Comparison of ENCODE assay signal across 25 mouse cellular contexts in the genomic region with DNA sequence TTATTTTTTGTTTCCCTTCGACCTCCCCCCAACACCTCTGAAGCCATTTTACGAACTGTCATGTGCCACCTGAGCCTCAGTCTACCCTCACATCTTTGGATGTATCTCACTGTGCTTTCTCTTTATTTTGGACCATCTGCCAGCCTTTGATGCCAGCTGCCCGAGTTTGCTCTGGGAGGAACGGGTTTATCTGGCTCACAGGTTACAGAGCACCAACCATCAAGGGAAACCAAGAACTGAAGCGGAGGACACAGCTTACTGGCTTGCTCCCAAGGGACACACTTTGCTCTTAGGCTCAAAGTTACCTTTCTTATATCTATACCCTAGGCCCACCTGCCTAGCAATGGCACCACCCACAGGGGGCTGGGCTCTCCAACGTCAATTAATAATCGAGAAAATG. TPM values are rescaled to one million over a fixed set of nuclear protein-coding genes. Genes with fewer than 3 reads are reported as not detected.
"Had no signal": no experiment of that assay in that cellular context is flagged by ENCODE, and none has a peak within 500 bp of the region (broad histone marks: within the 10 kb centered on the region; RNA-seq: fewer than 3 reads in every experiment).

No protein-coding gene starts in this region.

- H3K27ac ChIP-seq: midbrain, embryonic 10.5 days; midbrain, embryonic 12.5 days; neural tube, embryonic 13.5 days; neural tube, embryonic 15.5 days had no signal

- H3K4me2 ChIP-seq: lung, embryonic 14.5 days; midbrain, embryonic 12.5 days; neural tube, embryonic 13.5 days; neural tube, embryonic 15.5 days had no signal

- H3K9ac ChIP-seq: lung, embryonic 14.5 days; midbrain, embryonic 12.5 days; neural tube, embryonic 13.5 days; neural tube, embryonic 15.5 days had no signal

- H3K4me3 ChIP-seq: midbrain, embryonic 10.5 days; midbrain, embryonic 12.5 days; myocyte; neural tube, embryonic 13.5 days; neural tube, embryonic 15.5 days had no signal

- DNase-seq: lung, adult 18-20 months; lung, postnatal 4 days; right cerebral cortex, adult 18-20 months; right cerebral cortex, postnatal 25 days; right cerebral cortex, postnatal 4 days; spleen, adult 18-20 months; thymus, adult 18-20 months; thymus, postnatal 14 days; thymus, postnatal 36 days had no signal

- ATAC-seq: midbrain, embryonic 16.5 days had no signal

- H3K27me3 ChIP-seq: neural tube, embryonic 13.5 days; neural tube, embryonic 15.5 days had no signal

- H3K4me1 ChIP-seq: midbrain, embryonic 10.5 days; midbrain, embryonic 12.5 days had no signal

- H3K9me3 ChIP-seq: midbrain, embryonic 10.5 days; midbrain, embryonic 12.5 days; neural tube, embryonic 13.5 days; neural tube, embryonic 15.5 days had no signal

RNA-seq across cellular contexts. Expression of a gene that starts 34.3 kb away (rescaled TPM):
- total RNA-seq: megakaryocyte, adult 5-6 weeks; megakaryocyte-erythroid progenitor cell, adult 5-6 weeks had no signal
- polyA plus RNA-seq: lung, embryonic 14.5 days; lung, embryonic 16.5 days; midbrain, embryonic 10.5 days; midbrain, embryonic 12.5 days; midbrain, embryonic 14.5 days; midbrain, embryonic 16.5 days; myocyte; neural tube, embryonic 11.5 days; neural tube, embryonic 13.5 days; neural tube, embryonic 15.5 days; small intestine, adult 2 months; stomach, embryonic 14.5 days; stomach, embryonic 16.5 days; thymus, postnatal 0 days had no signal
